Comparison of ENCODE assay signal across 22 mouse cellular contexts in the genomic region with DNA sequence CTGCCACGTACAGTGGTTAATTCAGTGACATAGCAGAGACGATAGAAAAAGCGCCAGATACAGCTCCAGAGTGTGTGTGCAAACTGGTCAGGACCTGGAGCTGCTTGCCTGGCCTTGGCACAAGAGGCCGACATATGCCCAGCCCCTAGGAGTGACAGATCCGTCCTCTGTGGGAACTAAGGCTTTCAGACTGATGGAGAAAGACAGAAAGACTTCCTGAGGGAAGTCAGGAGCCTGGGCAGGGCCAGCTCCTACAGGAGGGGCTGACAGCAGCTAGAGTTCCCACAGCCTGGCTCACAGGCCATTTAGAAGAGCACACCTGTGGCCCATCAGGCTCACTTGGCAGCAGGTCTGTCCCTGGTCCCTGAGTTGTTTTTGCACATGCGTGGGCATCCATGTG.
DNase-seq lines count a peak whose midpoint lies in the region; ATAC-seq and TF ChIP-seq lines count a peak whose summit lies in the region.
"Had no signal": no experiment of that assay in that cellular context is flagged by ENCODE, and none has a peak within 500 bp of the region (broad histone marks: within the 10 kb centered on the region; RNA-seq: fewer than 3 reads in every experiment).

No protein-coding gene starts in this region.

- H3K36me3 ChIP-seq in kidney, embryonic 16.5 days (ENCODE audit: insufficient read depth, low read length) = peaks cover 4% of the 10 kb centered on the region; the same call in 1 of the 2 replicates
- H3K36me3 ChIP-seq: forebrain, embryonic 12.5 days; forebrain, embryonic 15.5 days; hindbrain, embryonic 12.5 days; hindbrain, embryonic 15.5 days had no signal

- TF ChIP-seq POLR2A in cerebellum, adult 2 months (IDR thresholded peaks at IDR 0.05; ENCODE audit: borderline replicate concordance, insufficient read depth, low read length) = no peak

- ATAC-seq in kidney, embryonic 16.5 days (ENCODE audit: low FRiP score, low TSS enrichment) = no peak
- ATAC-seq: CD4-positive, CD25-positive, alpha-beta regulatory T cell, adult 4 months; forebrain, embryonic 15.5 days; intestine, postnatal 0 days had no signal

- DNase-seq in cerebellum, adult 18-20 months = peak; percentile 53 to 62
- no peak for DNase-seq in cerebellum, adult 11 months
- peak; percentile 71 for DNase-seq in brain, adult 2 months (ENCODE audit: low read depth, low spot score)
- DNase-seq in cerebellum, adult 2 months = peak; percentile 62 to 76
- DNase-seq in cerebellum, postnatal 10 days = peak; percentile 61 to 72
- DNase-seq in right cerebral cortex, postnatal 14 days = no peak
- no peak for DNase-seq in testis, postnatal 10 days (ENCODE audit: low spot score)
- DNase-seq: adrenal gland, postnatal 14 days; embryo, embryonic 11 days; heart, adult 2 months; kidney, adult 2 months had no signal

- no peak overlapping the region; the same call in 1 of the 2 replicates for H3K27ac ChIP-seq in cerebellum, adult 2 months (ENCODE audit: insufficient read depth, low read length)
- no peak overlapping the region for H3K27ac ChIP-seq in kidney, embryonic 16.5 days (ENCODE audit: low read length)
- H3K27ac ChIP-seq: embryonic facial prominence, embryonic 10.5 days; embryonic facial prominence, embryonic 13.5 days; forebrain, embryonic 12.5 days; forebrain, embryonic 15.5 days; heart, adult 2 months; hindbrain, embryonic 12.5 days; hindbrain, embryonic 15.5 days had no signal

- no peak overlapping the region for H3K9ac ChIP-seq in kidney, embryonic 16.5 days (replicated peaks; ENCODE audit: low read length)
- H3K9ac ChIP-seq: embryonic facial prominence, embryonic 13.5 days; forebrain, embryonic 12.5 days; forebrain, embryonic 15.5 days; hindbrain, embryonic 12.5 days; hindbrain, embryonic 15.5 days had no signal

- H3K27me3 ChIP-seq in cerebellum, adult 2 months (ENCODE audit: control insufficient read depth, insufficient read depth, low read length) = no peaks in the 10 kb centered on the region
- H3K27me3 ChIP-seq in kidney, embryonic 16.5 days (ENCODE audit: insufficient read depth, low read length) = no peaks in the 10 kb centered on the region
- H3K27me3 ChIP-seq: embryonic facial prominence, embryonic 13.5 days; forebrain, embryonic 12.5 days; forebrain, embryonic 15.5 days; hindbrain, embryonic 12.5 days; hindbrain, embryonic 15.5 days had no signal

- no peak for TF ChIP-seq CTCF in cerebellum, adult 2 months (IDR thresholded peaks at IDR 0.05; ENCODE audit: borderline replicate concordance, insufficient read depth, low read depth, low read length)

- H3K4me3 ChIP-seq in cerebellum, adult 2 months (replicated peaks; ENCODE audit: insufficient read depth, low read depth, low read length) = no peak overlapping the region
- no peak overlapping the region for H3K4me3 ChIP-seq in kidney, embryonic 16.5 days (ENCODE audit: low read length)
- H3K4me3 ChIP-seq: embryonic facial prominence, embryonic 10.5 days; embryonic facial prominence, embryonic 13.5 days; erythroblast, embryonic 14.5 days; forebrain, embryonic 12.5 days; forebrain, embryonic 15.5 days; heart, adult 2 months; hindbrain, embryonic 12.5 days; hindbrain, embryonic 15.5 days had no signal

- H3K9me3 ChIP-seq in kidney, embryonic 16.5 days (ENCODE audit: low read length) = no peaks in the 10 kb centered on the region
- H3K9me3 ChIP-seq: embryonic facial prominence, embryonic 10.5 days; embryonic facial prominence, embryonic 13.5 days; forebrain, embryonic 12.5 days; forebrain, embryonic 15.5 days; hindbrain, embryonic 12.5 days; hindbrain, embryonic 15.5 days had no signal

- 14% methylated on average over 6 of the region's 6 CpGs for WGBS in cerebellum, adult 2 months
- 89% methylated on average over 6 of the region's 6 CpGs for WGBS in kidney, embryonic 16.5 days

- H3K4me2 ChIP-seq in kidney, embryonic 16.5 days (replicated peaks; ENCODE audit: low read depth, low read length) = no peak overlapping the region
- H3K4me2 ChIP-seq: embryonic facial prominence, embryonic 13.5 days; forebrain, embryonic 12.5 days; forebrain, embryonic 15.5 days; heart, embryonic 11.5 days; hindbrain, embryonic 12.5 days; hindbrain, embryonic 15.5 days had no signal

- peaks cover 17% of the 10 kb centered on the region for H3K4me1 ChIP-seq in cerebellum, adult 2 months (ENCODE audit: control insufficient read depth, insufficient read depth, low read length)
- peaks cover 5% of the 10 kb centered on the region for H3K4me1 ChIP-seq in kidney, embryonic 16.5 days (ENCODE audit: insufficient read depth, low read length)

Comparison
In these comparisons a context has a peak if more than half of its experiments do, and no peak if none do; other contexts are left out.
1. DNase-seq: peak in cerebellum, adult 18-20 months (2 of 2), brain, adult 2 months (single experiment), cerebellum, adult 2 months (2 of 2) and cerebellum, postnatal 10 days (2 of 2); none in cerebellum, adult 11 months (single experiment), right cerebral cortex, postnatal 14 days (single experiment) and testis, postnatal 10 days (single experiment).